Mouse (Mus musculus): Measurements from ENCODE around the gene Pmm1. TPM values are rescaled to one million over a fixed set of nuclear protein-coding genes. Genes with fewer than 3 reads are reported as not detected.

The Pmm1 gene
- polyA plus RNA-seq, 1 experiment from 2014 or later: 40.5 TPM

DNA sequence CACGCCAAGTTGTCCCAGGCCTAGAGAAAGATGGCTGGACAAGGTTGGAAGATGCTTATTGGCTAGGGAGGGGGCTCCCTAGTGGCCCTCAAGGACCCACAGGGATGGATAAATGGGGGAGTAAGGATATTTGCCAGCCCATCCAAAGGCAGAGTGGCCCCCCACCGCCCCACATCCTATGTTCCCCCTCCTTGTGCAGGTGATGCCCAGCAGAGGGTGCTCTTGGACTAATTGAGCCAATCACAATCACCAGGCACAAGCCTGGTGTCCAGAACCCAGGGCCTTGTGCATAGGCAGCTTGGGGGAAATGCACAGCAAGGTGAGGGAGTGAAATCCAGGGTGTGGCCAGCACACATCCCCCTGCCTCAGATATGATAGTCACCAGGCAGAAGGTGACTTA, 22.5 kb downstream of the Pmm1 start:
- Histone ChIP-seq H3K9me3 (no peaks in the 10 kb centered on the region), H3K4me2 (no peak overlapping the region)

DNA sequence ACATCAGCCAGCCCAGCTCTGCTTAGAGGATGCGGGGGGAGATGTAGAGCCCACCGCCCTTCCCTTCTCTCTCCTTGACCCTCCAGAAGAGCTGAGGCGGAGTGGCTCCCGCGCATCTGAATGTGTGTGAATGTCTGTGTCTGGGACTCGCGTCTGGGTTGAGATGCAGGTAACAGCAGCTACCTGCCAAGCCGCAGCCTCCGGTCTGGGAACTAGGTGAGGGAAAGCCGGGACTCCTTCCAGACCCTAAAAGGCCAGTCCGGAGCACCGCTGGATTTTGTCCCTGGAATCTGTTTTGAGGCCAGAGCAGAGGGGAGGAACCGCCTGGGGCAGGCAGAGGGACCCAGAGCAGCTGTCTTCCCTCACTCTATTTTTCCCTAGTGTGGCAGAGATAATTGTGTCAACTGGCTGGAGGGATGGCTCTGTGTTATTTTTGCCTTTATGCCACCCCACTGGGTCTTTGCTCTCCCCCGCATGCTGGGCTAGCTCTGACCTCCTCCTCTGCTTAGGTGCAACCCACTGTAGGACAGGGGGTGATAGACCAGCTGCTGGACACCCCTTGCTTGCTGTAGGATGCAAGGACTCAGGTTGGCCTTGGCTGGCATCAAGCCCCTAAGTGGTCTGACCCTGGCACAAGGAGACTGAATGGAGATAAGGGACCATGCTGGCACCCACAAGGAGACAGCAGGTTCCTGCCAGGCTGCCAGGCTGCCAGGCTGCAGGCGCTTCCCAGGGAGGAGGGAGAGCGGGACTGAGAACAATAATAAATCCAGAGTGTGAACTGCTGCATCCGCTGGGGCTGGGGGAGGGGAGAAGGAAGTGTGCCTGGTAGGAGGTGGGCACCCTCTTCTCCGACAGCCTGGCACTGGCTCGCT, 23.4 kb downstream of the Pmm1 start:
- Histone ChIP-seq H3K27ac (peak overlapping the region; percentile 69), H3K36me3 (no peaks in the 10 kb centered on the region), H3K4me1 (peaks cover 24% of the 10 kb centered on the region), H3K9me3 (no peaks in the 10 kb centered on the region), H3K27me3 (no peaks in the 10 kb centered on the region), H3K4me2 (peak overlapping the region; percentile 82), H3K9ac (peak overlapping the region; percentile 39), H3K4me3 (peak overlapping the region; percentile 47)
- no peak for ATAC-seq (ENCODE audit: insufficient number of reproducible peaks, low FRiP score, low TSS enrichment, low read depth)
- 9% methylated on average over 19 of the region's 19 CpGs for WGBS

More for the DNA sequence above, 22.5 kb downstream of the Pmm1 start:
- ATAC-seq (ENCODE audit: insufficient number of reproducible peaks, low FRiP score, low TSS enrichment, low read depth): no peak
- Histone ChIP-seq H3K27ac (no peak overlapping the region), H3K4me1 (peaks cover 27% of the 10 kb centered on the region), H3K4me3 (no peak overlapping the region), H3K27me3 (no peaks in the 10 kb centered on the region), H3K9ac (no peak overlapping the region), H3K36me3 (no peaks in the 10 kb centered on the region)
- WGBS: 41% methylated on average over 2 of the region's 2 CpGs

DNA sequence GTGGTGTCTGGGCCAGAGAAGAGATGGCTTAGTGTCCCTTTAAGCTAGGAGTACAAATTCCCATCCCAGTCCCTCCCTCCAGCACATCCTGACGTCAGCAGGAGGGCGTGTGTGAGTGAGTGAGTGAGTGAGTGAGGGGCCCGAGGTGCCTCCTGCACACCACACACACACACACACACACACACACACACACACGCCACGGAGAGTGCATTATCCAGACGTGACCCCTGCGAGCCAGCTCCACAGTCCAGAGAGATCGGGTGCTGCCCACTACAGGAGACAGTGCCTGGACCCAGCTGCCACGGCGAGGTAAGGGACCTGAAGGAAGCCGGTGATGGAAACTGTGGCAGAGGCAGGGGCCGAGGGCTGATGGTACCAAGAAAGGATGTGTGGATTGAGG, 24.1 kb downstream of the Pmm1 start, which contains the start of gene Csdc2:
Gene Csdc2 (plus strand): TSS at position 81 of the 400 bp plus-strand sequence.
- WGBS: 1% methylated on average over 12 of the region's 12 CpGs
- Histone ChIP-seq H3K9ac (peak within 1 kb of the TSS; percentile 39), H3K36me3 (no peaks in the 10 kb centered on the region), H3K27ac (peak within 1 kb of the TSS; percentile 69), H3K9me3 (no peaks in the 10 kb centered on the region), H3K4me1 (peaks cover 24% of the 10 kb centered on the region), H3K4me2 (peak within 1 kb of the TSS; percentile 82), H3K4me3 (peak within 1 kb of the TSS; percentile 47), H3K27me3 (no peaks in the 10 kb centered on the region)
- ATAC-seq (ENCODE audit: insufficient number of reproducible peaks, low FRiP score, low TSS enrichment, low read depth): peak; percentile 66

DNA sequence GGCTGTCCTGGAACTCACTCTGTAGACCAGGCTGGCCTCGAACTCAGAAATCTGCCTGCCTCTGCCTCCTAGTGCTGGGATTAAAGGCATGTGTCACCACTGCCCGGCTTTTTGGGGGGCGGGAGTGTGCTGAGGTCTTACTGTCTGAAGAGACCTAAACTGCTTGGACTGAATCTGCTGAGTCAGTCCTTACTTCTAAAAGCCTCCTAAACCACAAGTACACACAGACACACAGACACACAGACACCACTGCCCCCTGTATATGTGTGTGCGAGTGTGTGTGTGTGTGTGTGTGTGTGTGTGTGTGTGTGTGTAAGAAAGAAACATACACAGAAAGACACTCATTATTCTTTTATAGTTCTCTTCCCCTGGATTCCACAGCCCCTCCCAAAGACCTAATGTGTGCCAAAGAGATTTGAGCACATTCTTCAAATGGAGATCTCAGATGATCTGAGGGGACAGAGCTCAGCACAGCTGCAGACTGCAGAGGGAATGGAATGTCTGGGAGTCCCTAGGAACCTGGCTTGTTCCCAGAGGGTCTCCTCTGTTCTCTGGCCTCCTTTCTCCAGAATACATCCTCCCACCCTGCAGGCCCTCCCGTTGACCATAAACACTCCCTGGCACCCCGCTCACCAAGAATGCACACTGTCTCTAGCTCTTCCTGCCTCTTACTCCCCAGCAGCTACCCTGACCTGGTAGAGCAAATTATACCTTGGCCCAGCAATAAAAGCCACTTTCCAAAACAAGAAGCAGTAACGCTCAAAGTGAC, 24.7 kb downstream of the Pmm1 start:
- ATAC-seq (ENCODE audit: insufficient number of reproducible peaks, low FRiP score, low TSS enrichment, low read depth): peak; percentile 31; the same call in 1 of the 2 replicates
- H3K4me1 ChIP-seq: peaks cover 24% of the 10 kb centered on the region
- peak overlapping the region; percentile 69 for H3K27ac ChIP-seq
- H3K4me3 ChIP-seq: peak overlapping the region; percentile 47
- H3K36me3 ChIP-seq: no peaks in the 10 kb centered on the region
- H3K9me3 ChIP-seq: no peaks in the 10 kb centered on the region
- 0 out of 2 replicates have a peak overlapping the region, but pooled peaks have one; percentile 1 for H3K9ac ChIP-seq
- H3K4me2 ChIP-seq: peak overlapping the region; percentile 82
- H3K27me3 ChIP-seq: no peaks in the 10 kb centered on the region
- WGBS: 51% methylated on average over 7 of the region's 7 CpGs

DNA sequence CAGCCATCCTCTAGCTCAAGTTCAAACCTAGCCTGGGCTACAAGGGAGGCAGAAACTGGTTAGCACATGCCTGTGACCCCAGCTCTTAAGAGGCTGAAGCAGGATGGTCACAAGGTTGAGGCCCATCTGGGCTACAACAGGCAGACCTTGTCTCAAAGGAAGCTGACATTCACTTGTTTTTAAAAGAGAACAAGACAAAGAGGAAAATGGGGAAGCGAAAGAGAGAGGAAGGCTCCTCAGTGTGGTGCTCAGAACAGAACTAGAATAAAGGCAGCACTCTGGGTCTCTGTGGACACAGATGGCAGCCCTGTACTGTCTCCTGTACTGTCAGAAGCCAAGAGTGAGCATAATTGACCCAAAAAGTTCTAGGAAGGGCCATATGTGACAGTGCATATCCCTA, 26.7 kb downstream of the Pmm1 start:
- no peak overlapping the region for H3K4me3 ChIP-seq
- H3K36me3 ChIP-seq: no peaks in the 10 kb centered on the region
- no peak for ATAC-seq (ENCODE audit: insufficient number of reproducible peaks, low FRiP score, low TSS enrichment, low read depth)
- H3K4me2 ChIP-seq: no peak overlapping the region
- no peak overlapping the region for H3K27ac ChIP-seq
- H3K27me3 ChIP-seq: no peaks in the 10 kb centered on the region
- no peaks in the 10 kb centered on the region for H3K9me3 ChIP-seq
- no peak overlapping the region for H3K9ac ChIP-seq
- peaks cover 24% of the 10 kb centered on the region for H3K4me1 ChIP-seq
- 96% methylated on average over 1 of the region's 1 CpGs for WGBS

DNA sequence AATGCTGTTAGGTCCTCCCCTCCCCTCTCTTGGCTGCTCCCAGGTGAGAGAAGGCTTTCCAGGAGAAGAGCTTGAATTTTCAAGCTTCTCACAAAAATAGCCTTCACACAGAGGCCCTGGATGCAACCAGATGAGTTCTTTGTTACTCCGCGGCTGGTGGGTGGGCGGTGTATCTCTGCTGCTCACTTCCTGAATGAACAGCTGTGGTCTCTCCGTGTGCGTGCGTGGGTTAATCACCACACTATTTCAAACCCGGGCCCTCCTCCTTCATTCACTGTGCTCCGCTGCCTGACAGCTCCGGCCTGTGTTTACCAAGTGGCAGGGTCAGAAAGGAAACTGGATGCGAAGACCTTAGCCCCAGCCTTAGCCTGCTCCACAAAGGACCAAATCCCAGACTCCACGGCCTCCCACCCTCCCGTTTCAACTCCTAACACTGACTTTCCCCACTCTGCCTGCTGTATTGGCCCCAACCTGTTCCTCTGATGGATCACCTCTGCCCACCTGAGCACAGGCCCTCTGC, 27.7 kb downstream of the Pmm1 start:
- Histone ChIP-seq H3K9ac (no peak overlapping the region), H3K9me3 (no peaks in the 10 kb centered on the region), H3K27ac (no peak overlapping the region), H3K4me2 (no peak overlapping the region), H3K4me1 (peaks cover 22% of the 10 kb centered on the region), H3K27me3 (no peaks in the 10 kb centered on the region), H3K4me3 (no peak overlapping the region), H3K36me3 (no peaks in the 10 kb centered on the region)
- ATAC-seq (ENCODE audit: insufficient number of reproducible peaks, low FRiP score, low TSS enrichment, low read depth): no peak
- WGBS: 42% methylated on average over 12 of the region's 12 CpGs

DNA sequence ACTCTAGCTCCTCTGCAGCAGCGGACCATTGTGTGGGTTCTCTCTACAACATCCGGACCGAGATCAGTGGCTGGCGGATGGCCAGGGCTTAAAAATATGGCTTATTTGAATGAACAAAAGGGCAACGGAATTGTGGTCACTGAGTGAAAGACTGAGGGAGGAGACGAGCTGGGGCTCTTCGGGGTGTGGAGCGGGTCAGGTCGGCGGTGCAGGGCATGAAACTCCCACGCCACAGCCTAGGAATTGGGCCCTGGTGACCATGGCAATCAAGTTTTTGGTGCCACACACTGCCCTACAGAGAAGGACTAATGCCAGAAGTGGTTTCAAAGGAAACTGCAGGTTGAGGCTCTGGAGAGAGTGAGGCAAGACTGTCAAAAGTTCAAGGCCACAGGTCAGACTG, 32.5 kb downstream of the Pmm1 start:
- WGBS: 59% methylated on average over 11 of the region's 11 CpGs

DNA sequence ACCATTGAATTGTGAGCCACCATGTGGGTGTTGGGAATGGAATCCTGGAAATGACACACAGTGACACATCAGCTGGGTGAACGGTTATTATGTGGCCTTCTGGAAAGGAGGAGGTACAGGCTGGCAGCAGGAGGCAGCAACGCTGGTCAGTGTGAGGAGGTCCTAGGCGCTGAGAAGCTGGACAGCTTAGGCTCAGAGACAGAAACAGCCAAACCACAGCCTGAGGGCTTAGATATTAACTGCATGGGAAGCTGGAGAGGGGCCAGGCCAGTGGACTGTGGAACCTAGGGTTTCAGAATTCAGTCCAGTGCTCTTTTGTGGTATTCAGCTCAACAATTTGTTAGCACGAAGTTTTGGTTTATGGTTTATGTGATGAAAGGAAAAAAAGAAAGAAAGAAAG, 33.0 kb downstream of the Pmm1 start:
- no peak overlapping the region for H3K4me3 ChIP-seq
- WGBS: 50% methylated on average over 4 of the region's 4 CpGs
- ATAC-seq (ENCODE audit: insufficient number of reproducible peaks, low FRiP score, low TSS enrichment, low read depth): no peak
- no peak overlapping the region for H3K27ac ChIP-seq
- H3K27me3 ChIP-seq: no peaks in the 10 kb centered on the region
- no peaks in the 10 kb centered on the region for H3K9me3 ChIP-seq
- H3K9ac ChIP-seq: no peak overlapping the region
- H3K4me1 ChIP-seq: peaks cover 20% of the 10 kb centered on the region
- H3K36me3 ChIP-seq: 0 out of 2 replicates have a peak, but pooled peaks cover 8% of the 10 kb centered on the region
- H3K4me2 ChIP-seq: no peak overlapping the region

More for the DNA sequence above, 32.5 kb downstream of the Pmm1 start:
- H3K27me3 ChIP-seq: no peaks in the 10 kb centered on the region
- ATAC-seq (ENCODE audit: insufficient number of reproducible peaks, low FRiP score, low TSS enrichment, low read depth): no peak
- no peak overlapping the region for H3K4me3 ChIP-seq
- H3K27ac ChIP-seq: peak overlapping the region; percentile 11; the same call in 1 of the 2 replicates
- H3K36me3 ChIP-seq: 0 out of 2 replicates have a peak, but pooled peaks cover 8% of the 10 kb centered on the region
- no peaks in the 10 kb centered on the region for H3K9me3 ChIP-seq
- H3K4me2 ChIP-seq: no peak overlapping the region
- H3K4me1 ChIP-seq: peaks cover 20% of the 10 kb centered on the region
- no peak overlapping the region for H3K9ac ChIP-seq

DNA sequence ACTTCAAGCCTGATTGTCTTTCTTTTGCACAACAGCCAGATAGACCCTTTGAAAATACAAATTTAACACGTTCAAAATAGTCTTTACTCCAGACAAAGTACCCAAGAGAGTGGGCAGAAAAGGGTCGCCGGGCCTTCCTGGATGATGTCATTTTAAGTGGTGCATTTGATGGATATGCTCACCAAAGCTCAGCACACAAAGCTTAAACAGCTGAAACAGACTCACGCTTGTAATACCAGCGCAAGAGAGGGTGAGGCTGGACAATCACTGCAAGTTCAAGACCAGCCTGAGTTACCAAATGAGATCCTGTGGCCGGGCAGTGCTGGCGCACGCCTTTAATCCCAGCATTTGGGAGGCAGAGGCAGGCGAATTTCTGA, 34.3 kb downstream of the Pmm1 start:
- no peak; the same call in 1 of the 2 replicates for ATAC-seq (ENCODE audit: insufficient number of reproducible peaks, low FRiP score, low TSS enrichment, low read depth)
- WGBS: 36% methylated on average over 9 of the region's 9 CpGs
- H3K36me3 ChIP-seq: 0 out of 2 replicates have a peak, but pooled peaks cover 16% of the 10 kb centered on the region

DNA sequence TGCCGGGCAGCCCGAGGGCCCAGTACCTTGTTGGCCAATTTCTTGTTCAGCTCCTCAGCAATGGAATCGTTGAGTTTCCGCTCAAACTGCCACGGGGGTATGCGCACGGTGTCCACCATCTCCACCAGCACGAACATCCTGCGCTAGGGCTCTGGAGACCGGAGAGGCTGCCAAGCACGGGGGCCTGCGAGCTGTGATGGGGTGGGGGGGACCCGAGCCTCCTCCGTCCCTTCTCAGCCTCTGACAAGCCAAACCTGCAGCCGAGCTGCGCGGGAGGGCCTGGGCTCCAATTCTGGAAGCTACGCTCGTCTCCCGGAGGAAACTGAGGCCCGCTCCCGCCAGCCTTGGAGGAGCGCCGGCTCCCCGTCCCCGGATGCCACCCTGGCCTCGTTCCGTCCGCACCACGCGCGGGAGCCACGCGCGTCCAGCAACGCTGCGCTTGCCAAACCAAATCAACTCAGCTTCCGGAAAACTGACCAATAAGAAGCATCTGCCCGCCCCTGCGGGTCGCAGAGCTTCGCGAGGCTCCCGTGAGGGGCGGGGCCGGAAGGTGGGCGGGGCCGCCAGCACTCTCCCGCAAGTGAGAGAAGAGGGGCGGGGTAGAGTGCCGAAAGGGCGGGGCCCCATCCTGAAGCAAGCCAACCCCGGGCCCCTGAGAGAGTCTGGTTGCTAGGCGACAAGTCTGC, 34.8 kb downstream of the Pmm1 start, which contains the start of gene Polr3h:
Gene Polr3h (minus strand): TSS at position 481 of the 686 bp plus-strand sequence.
- H3K36me3 ChIP-seq: 0 out of 2 replicates have a peak, but pooled peaks cover 17% of the 10 kb centered on the region
- peak within 1 kb of the TSS; percentile 78 for H3K27ac ChIP-seq
- peaks cover 20% of the 10 kb centered on the region for H3K4me1 ChIP-seq
- H3K4me2 ChIP-seq: peak within 1 kb of the TSS; percentile 80
- under 1% methylated on average over 54 of the region's 54 CpGs for WGBS
- H3K4me3 ChIP-seq: peak within 1 kb of the TSS; percentile 69
- H3K27me3 ChIP-seq: no peaks in the 10 kb centered on the region
- peak within 1 kb of the TSS; percentile 75 for H3K9ac ChIP-seq
- peak; percentile 95 for ATAC-seq (ENCODE audit: insufficient number of reproducible peaks, low FRiP score, low TSS enrichment, low read depth)
- H3K9me3 ChIP-seq: no peaks in the 10 kb centered on the region

More for the DNA sequence above, 34.3 kb downstream of the Pmm1 start:
- Histone ChIP-seq H3K9ac (no peak overlapping the region), H3K4me2 (peak overlapping the region; percentile 80), H3K27me3 (no peaks in the 10 kb centered on the region), H3K4me3 (peak overlapping the region; percentile 69), H3K9me3 (no peaks in the 10 kb centered on the region), H3K4me1 (peaks cover 20% of the 10 kb centered on the region), H3K27ac (peak overlapping the region; percentile 63)

DNA sequence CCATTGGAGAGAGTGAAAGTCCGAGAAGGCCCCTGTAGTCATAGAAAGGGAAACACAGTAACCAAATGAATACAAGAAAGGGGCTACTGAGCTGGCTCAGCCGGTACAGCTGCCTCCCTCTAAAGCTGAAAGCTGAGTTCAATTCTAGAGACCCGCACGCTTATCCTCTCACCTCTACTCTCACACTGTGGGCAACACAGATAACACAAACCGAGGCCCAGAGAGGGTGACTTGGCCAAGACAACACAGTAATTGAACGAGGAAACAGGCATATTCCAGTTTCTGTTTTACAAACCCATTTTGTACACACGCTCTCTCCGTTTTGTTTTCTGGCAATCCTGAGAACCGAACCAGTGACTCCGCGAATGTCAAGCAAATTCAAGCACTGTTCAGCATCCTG, 35.8 kb downstream of the Pmm1 start:
- Histone ChIP-seq H3K4me1 (peaks cover 20% of the 10 kb centered on the region), H3K27me3 (no peaks in the 10 kb centered on the region), H3K9ac (0 out of 2 replicates have a peak overlapping the region, but pooled peaks have one; percentile 75), H3K9me3 (no peaks in the 10 kb centered on the region), H3K4me2 (peak overlapping the region; percentile 80), H3K27ac (no peak overlapping the region), H3K4me3 (peak overlapping the region; percentile 69), H3K36me3 (peaks cover 20% of the 10 kb centered on the region; the same call in 1 of the 2 replicates)
- WGBS: 87% methylated on average over 11 of the region's 11 CpGs
- ATAC-seq (ENCODE audit: insufficient number of reproducible peaks, low FRiP score, low TSS enrichment, low read depth): no peak

Data from limb, embryonic 15.5 days (tissue).